Mouse (Mus musculus): ENCODE data around the gene Nsd2.
"Not testable (repeated sequence)": the region's sequence is repeated elsewhere in the genome, so short reads cannot be mapped to it uniquely, and the experiment has no call there.

Nsd2 gene

DNA sequence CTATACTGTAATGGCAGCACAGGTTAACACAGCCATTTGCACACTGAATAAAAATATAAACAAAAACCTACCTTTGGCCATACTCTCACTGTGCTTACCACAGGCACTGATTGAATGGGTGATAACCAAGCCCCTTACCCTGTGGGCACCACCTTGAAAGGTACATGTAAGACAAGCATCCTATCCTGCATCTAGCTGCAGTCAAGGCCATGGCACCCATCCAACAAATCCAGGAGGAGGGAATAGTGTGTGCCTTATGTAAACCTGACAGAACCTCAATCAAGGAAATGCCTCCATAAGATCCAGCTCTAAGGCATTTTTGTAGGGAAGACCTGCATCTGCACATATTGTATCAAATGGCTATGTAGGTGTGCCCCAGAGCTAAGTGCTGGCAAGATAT, 105.6 kb downstream of the Nsd2 start:
- CTCF ChIA-PET: no interaction called here

DNA sequence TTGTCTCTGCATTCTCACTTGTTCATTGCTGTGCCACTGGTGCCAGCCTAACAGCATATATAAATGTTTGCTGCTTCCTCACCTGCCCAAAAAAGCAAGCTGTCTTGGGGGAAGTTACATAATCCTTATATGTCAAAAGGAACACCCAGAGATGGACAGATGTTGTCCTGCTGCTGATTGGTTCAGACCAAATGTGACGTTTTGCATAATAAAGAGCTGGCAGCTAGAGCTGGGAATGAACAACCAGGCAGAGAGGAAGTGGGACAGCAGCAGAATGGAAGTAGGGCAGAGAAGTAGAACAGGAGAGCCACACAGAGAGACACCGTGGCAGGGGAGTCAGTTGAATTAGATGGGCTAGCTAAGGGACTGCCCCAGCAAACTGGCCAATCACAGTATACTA, 111.9 kb downstream of the Nsd2 start:
- CTCF ChIA-PET: no interaction called here

DNA sequence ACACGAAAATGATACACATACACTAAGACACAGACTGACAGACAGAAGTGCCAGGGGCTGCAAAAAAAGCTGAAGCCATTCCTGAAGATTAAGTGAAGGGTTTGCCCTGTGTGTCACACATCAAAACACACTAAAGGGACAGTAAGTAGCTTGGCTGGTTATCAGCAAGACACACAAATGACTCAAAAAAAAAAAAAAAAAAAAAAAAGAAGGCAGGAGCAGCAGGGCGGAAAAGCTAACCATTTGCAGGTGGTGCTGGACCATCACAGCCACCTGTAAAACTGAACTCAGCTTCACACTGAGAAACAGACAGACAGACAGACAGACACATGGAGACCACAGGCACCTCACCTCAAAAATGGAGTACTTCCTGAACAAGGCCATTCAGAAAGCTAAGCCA, 113.6 kb downstream of the Nsd2 start:
- CTCF ChIA-PET: interaction anchor here (0.5 kb wide), 1 partner anchor 15 kb away, joined by 3 read pairs; no protein-coding TSS in a partner anchor

DNA sequence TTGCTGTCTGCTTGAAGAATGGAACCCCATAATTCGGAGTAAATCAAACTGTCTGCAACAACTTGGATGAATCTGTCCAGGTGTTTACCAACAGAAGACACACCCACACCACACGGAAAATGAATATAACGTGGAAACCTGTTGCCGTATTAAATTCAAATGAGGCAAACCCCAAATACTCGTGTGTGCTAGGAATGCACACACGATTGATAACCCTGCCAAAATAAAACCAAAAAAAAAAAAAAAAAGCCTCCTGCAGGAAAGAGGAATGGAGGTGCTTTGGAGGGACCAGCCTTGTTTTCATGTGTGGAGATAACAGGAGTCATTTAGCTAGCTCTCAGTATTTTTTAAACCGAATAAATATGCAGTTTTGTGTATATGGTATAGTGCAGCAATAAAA, 114.4 kb downstream of the Nsd2 start:
- CTCF ChIA-PET: no interaction called here

DNA sequence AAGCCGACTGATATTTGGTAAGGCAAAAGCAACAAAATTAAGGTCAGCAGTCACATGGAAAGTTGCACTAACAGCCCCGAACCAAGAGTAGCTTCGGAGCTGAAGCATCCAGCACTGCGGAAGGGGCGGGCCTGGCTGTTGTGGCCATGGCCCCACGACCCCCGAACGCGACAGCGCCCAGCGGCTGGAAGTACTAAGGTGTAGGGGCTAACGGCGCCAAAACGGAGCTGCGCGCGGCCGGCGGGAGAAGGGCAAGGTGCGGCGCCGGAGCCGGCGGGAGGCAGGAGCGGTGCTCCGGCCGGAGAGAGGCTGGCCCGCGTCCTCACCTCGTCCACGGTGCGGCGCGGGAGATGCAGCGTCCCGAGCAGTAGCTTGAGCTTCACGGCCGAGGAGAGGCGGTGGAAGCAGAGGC, 115.2 kb downstream of the Nsd2 start:
- CTCF ChIA-PET: interaction anchor here (0.9 to 1.0 kb wide), 2 partner anchors 16 to 52 kb away, joined by 3 read pairs; no protein-coding TSS in a partner anchor

DNA sequence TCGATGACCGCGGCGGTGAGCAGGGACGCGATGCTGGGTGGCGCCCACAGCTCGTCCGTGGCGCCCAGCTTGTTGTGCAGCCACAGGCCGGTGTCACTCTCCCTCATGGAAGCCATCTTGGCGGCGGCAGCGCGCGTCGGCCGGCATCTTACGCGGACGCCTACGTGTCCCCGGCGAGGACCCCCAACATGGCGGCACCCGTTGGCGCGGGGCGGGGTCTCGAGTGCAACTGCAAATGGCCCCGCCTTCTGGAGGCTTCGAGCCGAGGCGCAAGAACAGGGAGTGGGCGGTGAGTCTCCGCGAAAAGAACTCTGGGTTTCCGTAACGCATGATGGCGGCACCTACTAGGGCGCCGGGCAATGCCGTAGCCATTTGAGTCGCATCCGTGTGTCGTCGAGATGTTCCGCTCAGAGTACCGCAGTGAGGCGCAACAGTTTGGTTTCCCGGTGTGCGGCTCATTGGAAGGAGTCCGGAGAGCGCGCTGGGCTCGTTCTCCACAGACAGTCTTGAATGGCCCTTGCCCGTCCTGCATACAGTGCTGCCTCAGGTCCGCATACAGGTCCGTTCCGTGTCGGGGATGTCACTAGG, 115.7 kb downstream of the Nsd2 start, which contains the start of gene Nelfa:
Gene Nelfa, minus strand, starts transcription at position 294 of the 588 bp plus-strand sequence.
- CTCF ChIA-PET: interaction anchor here (0.9 to 1.0 kb wide), 2 partner anchors 16 to 53 kb away, joined by 3 read pairs; no protein-coding TSS in a partner anchor

DNA sequence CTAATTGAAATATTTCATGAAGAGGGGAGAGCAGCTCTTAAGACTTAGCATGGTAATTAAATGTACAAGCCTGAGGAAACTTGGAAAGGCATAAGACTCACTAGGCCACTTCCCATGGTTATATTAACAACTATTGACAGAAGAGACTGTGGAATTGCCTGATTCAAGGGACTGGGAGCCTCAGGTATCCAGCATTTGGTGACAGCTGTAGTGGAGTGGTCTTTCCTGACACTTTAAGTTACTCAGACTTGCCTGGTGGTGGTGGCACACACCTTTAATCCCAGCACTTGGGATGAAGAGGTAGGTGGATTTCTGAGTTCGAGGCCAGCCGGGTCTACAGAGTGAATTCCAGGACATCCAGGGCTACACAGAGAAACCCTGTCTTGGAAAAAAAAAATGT, 116.7 kb downstream of the Nsd2 start:
- CTCF ChIA-PET: no interaction called here

DNA sequence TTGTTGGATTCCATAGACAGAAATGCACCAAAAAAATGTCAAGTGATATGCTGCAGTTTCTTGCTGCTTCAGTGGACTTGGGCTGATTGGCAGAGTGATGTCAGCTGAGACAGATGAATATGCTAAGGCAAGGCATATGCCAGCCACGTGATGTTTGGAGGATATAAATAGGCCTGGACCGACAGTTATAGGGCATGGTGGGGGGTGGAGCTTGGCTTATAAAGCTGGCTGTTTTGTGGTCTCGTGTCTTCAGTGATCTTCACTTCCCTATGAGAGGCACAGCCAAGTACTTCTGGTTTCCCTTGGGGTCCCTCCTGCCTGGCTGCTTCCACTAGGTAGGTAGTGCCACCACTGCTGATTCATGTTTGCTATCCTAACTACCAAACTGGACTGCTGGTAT, 117.9 kb downstream of the Nsd2 start:
- CTCF ChIA-PET: interaction anchor here (0.6 kb wide), 1 partner anchor 452 kb away, joined by 3 read pairs; no protein-coding TSS in a partner anchor

DNA sequence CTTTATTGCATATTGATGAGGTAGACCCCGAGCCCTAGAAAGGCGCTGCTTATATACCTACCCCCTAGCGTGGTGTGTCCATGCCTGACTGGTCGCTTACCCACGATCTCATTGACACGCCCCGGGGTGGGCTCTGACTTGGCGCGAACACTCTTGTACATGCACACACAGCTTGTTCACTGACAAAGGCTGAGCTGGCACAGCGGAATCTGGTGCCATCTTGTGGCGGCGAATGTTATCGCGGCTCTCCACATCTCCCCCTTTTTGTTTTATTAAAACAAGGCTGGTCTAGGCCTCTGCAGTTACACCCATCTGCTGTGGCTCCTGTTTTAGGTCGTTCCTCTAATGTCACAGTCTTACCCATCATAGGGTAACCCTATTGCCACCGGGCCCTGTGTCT, 126.5 kb downstream of the Nsd2 start:
- CTCF ChIA-PET: not testable (repeated sequence)
